Mouse (Mus musculus) hindbrain, embryonic 12.5 days (tissue): ENCODE measurements around the gene Syt8. TPM values are rescaled to one million over a fixed set of nuclear protein-coding genes. Genes with fewer than 3 reads are reported as not detected.
A peak's percentile ranks its signal among the peaks of the same experiment; 100 is the strongest.

Source experiments
- ATAC-seq: fragments of 200-750 bp; cut with Nextera tagmentation; 2 replicates; pipeline ENCODE4 v1.8.0; 2017; ENCODE audit warnings: moderate TSS enrichment; ENCODE audit not compliant: low FRiP score
- H3K27ac ChIP-seq: fragments of 300-500 bp; sonication (generic); 2 replicates; pipeline ENCODE4 v1.5.1; 2016; ENCODE audit warnings: mild to moderate bottlenecking
- H3K27me3 ChIP-seq: fragments of 300-500 bp; sonication (generic); 2 replicates; pipeline ENCODE4 v1.6.1; 2016; ENCODE audit warnings: mild to moderate bottlenecking
- H3K36me3 ChIP-seq: fragments of 300-500 bp; sonication (generic); 2 replicates; pipeline ENCODE4 v1.6.1; 2016; ENCODE audit warnings: mild to moderate bottlenecking
- H3K4me1 ChIP-seq: fragments of 300-500 bp; sonication (generic); 2 replicates; pipeline ENCODE4 v1.6.1; 2016
- H3K4me2 ChIP-seq: fragments of 300-500 bp; sonication (generic); replicated peaks from 2 replicates; pipeline ENCODE4 v1.6.1; 2016; ENCODE audit warnings: mild to moderate bottlenecking
- H3K4me3 ChIP-seq: fragments of 300-500 bp; sonication (generic); 2 replicates; pipeline ENCODE4 v1.5.1; 2016; ENCODE audit warnings: mild to moderate bottlenecking
- H3K9ac ChIP-seq: fragments of 300-500 bp; sonication (generic); 2 replicates; pipeline ENCODE4 v1.6.1; 2016; ENCODE audit warnings: mild to moderate bottlenecking, moderate library complexity
- H3K9me3 ChIP-seq: fragments of 300-500 bp; sonication (generic); replicated peaks from 2 replicates; pipeline ENCODE4 v1.6.1; 2016; ENCODE audit warnings: mild to moderate bottlenecking
- WGBS: fragments of 180-500 bp; shearing (Covaris S2); methylation state at CpG from one replicate; pipeline ENCODE4 v1.1.7; 2016; 5-methylcytosine and 5-hydroxymethylcytosine counted together
- polyA plus RNA-seq: library from polyadenylated mRNA; unstranded; fragments of >200 nt; fragmentation: Nextera tagmentation; extraction: Ambion mirVana; gene quantifications from 2 replicates; pipeline ENCODE4 v1.2.1, GENCODE M21; 2016

Gene Syt8
- polyA plus RNA-seq, 1 experiment from 2014 or later, result 0.30 TPM

DNA sequence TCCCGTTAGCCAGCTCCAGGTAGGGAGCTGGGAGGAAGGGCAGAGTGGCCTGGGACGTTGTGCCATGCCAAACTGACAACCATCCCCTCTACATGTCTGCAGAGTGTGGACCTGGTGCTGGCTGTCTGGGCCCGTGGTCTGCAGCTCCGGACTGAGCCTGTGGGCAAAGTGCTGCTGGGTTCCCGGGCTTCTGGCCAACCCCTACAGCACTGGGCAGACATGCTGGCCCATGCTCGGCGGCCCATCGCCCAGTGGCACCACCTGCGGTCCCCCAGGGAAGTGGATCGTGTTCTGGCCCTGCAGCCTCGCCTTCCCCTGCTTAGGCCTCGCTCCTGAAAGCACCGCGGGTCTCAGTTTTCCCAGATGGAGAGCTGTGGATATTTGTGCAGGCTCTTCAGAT lies 5.3 kb downstream of the Syt8 start:
- ATAC-seq, result no peak
- no peak overlapping the region for H3K9ac ChIP-seq
- H3K4me3 ChIP-seq, result no peak overlapping the region
- H3K27ac ChIP-seq, result no peak overlapping the region
- H3K36me3 ChIP-seq, result no peaks in the 10 kb centered on the region
- H3K4me2 ChIP-seq, result no peak overlapping the region
- WGBS, result 84% methylated on average over 14 of the region's 14 CpGs
- H3K4me1 ChIP-seq, result peaks cover 6% of the 10 kb centered on the region; the same call in 1 of the 2 replicates
- no peaks in the 10 kb centered on the region for H3K27me3 ChIP-seq
- no peaks in the 10 kb centered on the region for H3K9me3 ChIP-seq

DNA sequence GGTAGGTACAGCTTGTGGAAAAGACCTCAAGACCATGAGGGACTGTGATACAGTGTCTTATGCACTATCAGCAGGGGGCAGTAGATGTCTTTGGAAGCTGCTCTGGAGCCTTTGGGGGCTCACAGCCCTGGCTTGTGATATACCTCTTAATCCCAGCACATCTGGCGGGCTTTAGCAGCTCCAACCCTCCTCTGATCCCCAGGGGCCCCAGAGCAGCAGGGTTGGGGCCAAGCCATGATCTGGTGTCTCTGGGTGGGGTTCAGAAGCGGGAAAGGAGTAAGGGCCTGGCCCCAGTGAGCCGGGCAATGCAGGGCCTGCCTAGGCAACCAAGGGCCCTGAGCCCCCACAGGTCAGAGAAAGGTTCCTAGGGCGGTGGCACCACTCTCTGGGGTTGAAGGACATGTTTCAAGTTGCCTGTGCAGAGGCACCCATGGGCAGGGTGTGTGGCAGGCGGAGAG lies 6.0 kb downstream of the Syt8 start:
- no peak overlapping the region for H3K27ac ChIP-seq
- peaks cover 6% of the 10 kb centered on the region; the same call in 1 of the 2 replicates for H3K4me1 ChIP-seq
- H3K9ac ChIP-seq, result peak overlapping the region; percentile 10; the same call in 1 of the 2 replicates
- no peaks in the 10 kb centered on the region for H3K36me3 ChIP-seq
- 51% methylated on average over 5 of the region's 5 CpGs for WGBS
- no peak overlapping the region for H3K4me3 ChIP-seq
- no peak for ATAC-seq
- no peak overlapping the region for H3K4me2 ChIP-seq
- no peaks in the 10 kb centered on the region for H3K27me3 ChIP-seq
- no peaks in the 10 kb centered on the region for H3K9me3 ChIP-seq

DNA sequence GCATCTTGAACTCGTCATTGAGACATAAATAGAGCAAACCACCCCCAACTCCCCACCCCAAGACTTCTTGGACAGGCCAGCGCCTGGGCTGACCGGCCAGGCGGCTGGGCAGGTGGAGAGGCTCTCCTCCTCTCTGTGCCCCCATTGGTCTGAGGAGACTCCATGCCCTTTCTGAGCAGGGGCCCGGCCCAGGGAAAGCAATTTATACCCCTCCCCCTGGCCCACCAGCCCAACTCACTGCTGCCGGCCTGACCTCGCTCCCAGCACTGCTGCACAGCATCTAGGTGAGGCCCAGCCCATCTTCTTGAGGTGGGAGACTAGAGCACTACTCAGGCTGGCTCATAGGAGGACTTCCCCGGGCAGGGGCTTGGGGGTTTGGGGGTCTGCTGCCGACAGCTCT lies 6.9 kb downstream of the Syt8 start, which contains the start of gene Tnni2:
TSS of gene Tnni2 (plus strand) at position 224 of the 400 bp plus-strand sequence.
- no peaks in the 10 kb centered on the region for H3K9me3 ChIP-seq
- H3K9ac ChIP-seq, result peak within 1 kb of the TSS; percentile 10; the same call in 1 of the 2 replicates
- no peak within 1 kb of the TSS for H3K4me2 ChIP-seq
- ATAC-seq, result no peak
- 84% methylated on average over 9 of the region's 9 CpGs for WGBS
- H3K4me3 ChIP-seq, result no peak within 1 kb of the TSS
- peaks cover 6% of the 10 kb centered on the region; the same call in 1 of the 2 replicates for H3K4me1 ChIP-seq
- no peaks in the 10 kb centered on the region for H3K27me3 ChIP-seq
- no peaks in the 10 kb centered on the region for H3K36me3 ChIP-seq
- H3K27ac ChIP-seq, result no peak within 1 kb of the TSS

DNA sequence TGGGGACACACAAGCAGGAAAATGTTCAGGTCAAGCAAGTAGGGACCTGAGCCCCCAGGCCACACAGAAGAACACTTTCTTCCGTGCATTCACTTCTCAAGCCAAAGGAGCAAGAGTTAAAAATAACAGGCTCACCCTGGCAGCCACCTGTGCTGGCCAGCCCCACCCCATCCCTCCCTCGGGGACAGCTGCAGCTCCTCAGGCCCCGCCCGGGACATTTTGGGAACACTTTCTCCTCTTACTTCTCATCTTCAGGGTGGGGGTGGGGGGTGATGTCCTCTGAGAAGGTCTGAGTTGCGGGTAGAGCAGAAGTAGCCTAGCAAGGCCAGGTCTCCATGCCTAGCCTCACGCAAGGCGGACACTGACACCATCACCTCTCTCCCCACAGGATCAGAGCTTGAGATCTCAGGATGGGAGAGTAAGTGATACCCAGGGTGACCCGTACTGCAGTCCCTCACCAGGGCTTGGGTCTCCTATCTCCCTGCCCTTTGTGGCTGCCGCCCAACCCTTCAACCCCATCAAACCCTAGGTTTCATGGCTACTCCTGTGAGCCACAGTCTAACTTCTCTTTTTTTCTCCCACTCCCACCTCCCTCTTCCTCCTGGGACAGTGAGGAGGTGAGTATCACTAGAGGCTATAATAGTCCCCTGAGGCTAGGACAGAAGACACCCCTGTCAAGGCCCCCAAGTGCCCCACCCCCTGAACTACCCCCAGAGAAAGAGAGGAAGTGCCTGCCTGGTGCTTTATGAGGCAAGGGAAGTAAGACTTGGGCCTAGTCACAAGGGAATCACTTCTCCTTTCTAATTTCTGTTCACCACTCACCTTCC lies 7.6 kb downstream of the Syt8 start:
- no peaks in the 10 kb centered on the region for H3K9me3 ChIP-seq
- no peak overlapping the region for H3K4me2 ChIP-seq
- H3K9ac ChIP-seq, result no peak overlapping the region
- no peak for ATAC-seq
- H3K36me3 ChIP-seq, result no peaks in the 10 kb centered on the region
- H3K4me1 ChIP-seq, result peaks cover 6% of the 10 kb centered on the region; the same call in 1 of the 2 replicates
- H3K4me3 ChIP-seq, result no peak overlapping the region
- WGBS, result 87% methylated on average over 9 of the region's 9 CpGs
- no peaks in the 10 kb centered on the region for H3K27me3 ChIP-seq
- no peak overlapping the region for H3K27ac ChIP-seq

DNA sequence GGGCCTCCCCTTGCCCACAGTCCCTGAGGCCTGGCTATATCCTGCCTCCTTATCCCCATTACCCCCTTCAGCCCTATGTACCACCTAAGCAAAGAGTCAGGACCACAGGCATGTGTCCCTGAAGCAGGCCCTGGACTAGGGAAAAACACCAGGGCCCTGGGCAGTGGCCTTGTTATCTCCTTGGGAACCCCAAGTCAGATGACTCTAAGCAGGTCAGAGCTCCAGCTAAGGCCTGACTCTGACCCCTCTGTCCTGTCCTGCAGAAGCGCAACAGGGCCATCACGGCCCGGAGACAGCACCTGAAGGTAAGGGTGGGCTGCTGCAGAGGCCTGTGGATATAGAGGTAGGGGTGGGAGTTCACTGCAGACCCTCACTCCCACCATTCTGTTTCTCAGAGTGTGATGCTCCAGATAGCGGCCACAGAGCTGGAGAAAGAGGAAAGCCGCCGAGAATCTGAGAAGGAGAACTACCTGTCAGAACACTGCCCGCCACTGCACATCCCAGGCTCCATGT lies 8.3 kb downstream of the Syt8 start:
- Histone ChIP-seq H3K9me3 (no peaks in the 10 kb centered on the region), H3K4me3 (no peak overlapping the region), H3K36me3 (no peaks in the 10 kb centered on the region), H3K27ac (no peak overlapping the region), H3K9ac (no peak overlapping the region), H3K4me1 (peaks cover 6% of the 10 kb centered on the region; the same call in 1 of the 2 replicates), H3K27me3 (no peaks in the 10 kb centered on the region), H3K4me2 (no peak overlapping the region)
- ATAC-seq, result no peak
- WGBS, result 92% methylated on average over 7 of the region's 7 CpGs

DNA sequence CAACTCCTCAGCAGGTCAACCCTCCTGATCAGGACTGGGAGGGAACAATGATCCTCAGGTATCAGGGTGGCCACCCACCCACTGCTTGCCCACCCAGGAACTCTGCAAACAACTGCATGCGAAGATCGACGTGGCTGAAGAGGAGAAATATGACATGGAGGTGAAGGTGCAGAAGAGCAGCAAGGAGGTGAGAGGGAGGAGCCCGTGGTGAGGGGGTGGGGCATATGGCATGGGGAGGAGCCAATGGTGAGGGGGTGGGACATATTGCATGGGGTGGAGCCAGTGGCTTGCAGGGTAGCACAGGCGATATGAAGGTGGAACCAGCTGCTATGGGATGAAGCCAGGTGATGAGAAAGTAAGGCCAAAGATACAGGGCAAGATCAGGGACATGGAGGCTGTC lies 8.8 kb downstream of the Syt8 start:
- ATAC-seq, result no peak
- no peaks in the 10 kb centered on the region for H3K36me3 ChIP-seq
- H3K9me3 ChIP-seq, result no peaks in the 10 kb centered on the region
- H3K4me2 ChIP-seq, result no peak overlapping the region
- H3K4me3 ChIP-seq, result no peak overlapping the region
- WGBS, result 88% methylated on average over 5 of the region's 5 CpGs
- H3K27me3 ChIP-seq, result no peaks in the 10 kb centered on the region
- peaks cover 6% of the 10 kb centered on the region; the same call in 1 of the 2 replicates for H3K4me1 ChIP-seq
- H3K9ac ChIP-seq, result no peak overlapping the region
- no peak overlapping the region for H3K27ac ChIP-seq

DNA sequence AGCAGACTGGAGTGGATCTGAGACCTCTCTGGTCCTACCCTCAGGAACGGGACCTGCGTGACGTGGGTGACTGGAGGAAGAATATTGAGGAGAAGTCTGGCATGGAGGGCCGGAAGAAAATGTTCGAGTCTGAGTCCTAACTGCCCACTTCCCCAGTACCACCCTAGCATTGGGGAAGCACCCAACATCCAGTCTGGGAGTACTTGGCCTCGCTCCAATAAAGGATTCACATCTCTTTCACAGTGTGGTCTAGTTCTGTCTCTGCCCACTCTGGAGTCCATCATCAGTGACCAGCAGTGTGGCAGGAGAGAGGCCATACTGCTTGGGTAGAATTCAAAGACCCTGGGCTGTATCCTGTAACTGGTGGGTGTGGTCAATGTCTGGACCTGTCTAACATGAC lies 9.5 kb downstream of the Syt8 start:
- H3K27ac ChIP-seq, result no peak overlapping the region
- H3K36me3 ChIP-seq, result no peaks in the 10 kb centered on the region
- H3K4me1 ChIP-seq, result peaks cover 6% of the 10 kb centered on the region; the same call in 1 of the 2 replicates
- no peaks in the 10 kb centered on the region for H3K27me3 ChIP-seq
- ATAC-seq, result no peak
- no peak overlapping the region for H3K9ac ChIP-seq
- WGBS, result 94% methylated on average over 6 of the region's 6 CpGs
- H3K4me2 ChIP-seq, result no peak overlapping the region
- no peak overlapping the region for H3K4me3 ChIP-seq
- no peaks in the 10 kb centered on the region for H3K9me3 ChIP-seq

DNA sequence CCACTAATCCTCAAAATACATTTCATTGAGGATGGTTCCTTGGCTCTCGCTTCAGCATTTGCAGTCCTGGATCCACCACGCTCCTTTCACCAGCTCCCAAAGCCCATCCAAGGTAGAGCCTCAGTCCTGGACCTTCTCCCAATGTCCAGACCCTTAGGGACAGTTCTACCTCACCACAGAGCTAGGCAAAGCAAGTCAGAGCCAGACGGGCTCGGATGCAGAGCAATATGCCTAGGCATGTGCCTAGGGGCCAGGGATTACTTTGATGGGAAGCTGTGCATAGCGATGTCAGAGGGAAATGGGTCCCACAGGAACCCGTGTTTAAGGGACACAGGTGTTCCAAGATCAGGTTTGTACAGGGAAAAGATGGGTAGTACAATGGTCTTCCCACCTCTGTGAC lies 10.7 kb downstream of the Syt8 start:
- peaks cover 6% of the 10 kb centered on the region; the same call in 1 of the 2 replicates for H3K4me1 ChIP-seq
- no peaks in the 10 kb centered on the region for H3K36me3 ChIP-seq
- no peak overlapping the region for H3K9ac ChIP-seq
- H3K27ac ChIP-seq, result no peak overlapping the region
- ATAC-seq, result no peak
- H3K4me2 ChIP-seq, result no peak overlapping the region
- no peaks in the 10 kb centered on the region for H3K27me3 ChIP-seq
- H3K9me3 ChIP-seq, result no peaks in the 10 kb centered on the region
- no peak overlapping the region for H3K4me3 ChIP-seq
- 82% methylated on average over 6 of the region's 6 CpGs for WGBS

DNA sequence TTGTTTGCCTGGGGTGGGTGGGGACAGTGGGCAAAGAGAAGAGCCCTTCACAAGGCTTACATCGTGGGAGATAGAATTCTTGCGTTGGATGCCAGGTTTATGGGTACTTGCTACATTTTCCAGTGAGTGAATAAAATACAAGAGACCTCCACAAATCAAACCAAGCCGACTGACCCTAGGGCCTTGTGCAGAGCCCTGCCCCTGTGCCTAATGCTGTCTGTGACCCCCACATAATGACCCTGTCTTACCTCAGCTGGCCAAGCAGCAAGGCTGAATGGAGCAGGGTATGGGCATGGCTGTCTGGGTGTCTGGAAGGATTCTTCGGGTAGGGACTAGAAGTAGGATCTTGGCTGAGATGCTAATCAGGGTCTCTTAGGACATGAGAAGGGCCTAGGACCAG lies 11.6 kb downstream of the Syt8 start:
- no peaks in the 10 kb centered on the region for H3K27me3 ChIP-seq
- H3K4me2 ChIP-seq, result no peak overlapping the region
- no peak overlapping the region for H3K9ac ChIP-seq
- H3K27ac ChIP-seq, result no peak overlapping the region
- no peaks in the 10 kb centered on the region for H3K4me1 ChIP-seq
- no peaks in the 10 kb centered on the region for H3K9me3 ChIP-seq
- H3K36me3 ChIP-seq, result no peaks in the 10 kb centered on the region
- ATAC-seq, result no peak
- H3K4me3 ChIP-seq, result no peak overlapping the region
- WGBS, result 88% methylated on average over 4 of the region's 4 CpGs

DNA sequence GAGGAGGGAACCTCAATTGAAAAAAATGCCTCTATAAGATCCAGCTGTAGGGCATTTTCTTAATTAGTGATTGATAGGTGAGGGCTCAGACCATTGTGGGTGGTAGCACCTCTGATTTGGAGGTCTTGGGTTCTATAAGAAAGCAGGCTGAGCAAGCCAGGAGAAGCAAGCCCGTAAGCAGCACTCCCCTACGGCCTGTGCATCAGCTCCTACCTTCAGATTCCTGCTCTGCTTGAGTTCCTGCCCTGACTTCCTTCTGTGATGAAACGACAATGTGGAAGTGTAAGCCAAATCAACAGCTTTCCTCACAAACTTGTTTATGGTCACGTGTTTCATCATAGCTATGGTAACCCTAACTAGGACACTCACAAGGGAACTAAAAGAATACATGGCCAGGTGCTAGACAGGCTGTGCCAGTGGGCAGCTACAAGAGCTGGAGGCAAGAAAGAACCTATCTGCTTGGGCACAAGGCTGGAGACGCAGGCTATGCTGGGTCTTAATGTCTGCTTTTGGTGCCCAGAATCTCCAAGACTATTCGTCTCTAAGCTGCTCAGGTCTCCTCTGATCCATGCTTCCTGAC lies 14.5 kb downstream of the Syt8 start:
- Histone ChIP-seq H3K9ac (no peak overlapping the region), H3K27me3 (no peaks in the 10 kb centered on the region), H3K4me2 (no peak overlapping the region), H3K4me1 (no peaks in the 10 kb centered on the region), H3K9me3 (no peaks in the 10 kb centered on the region), H3K36me3 (no peaks in the 10 kb centered on the region), H3K4me3 (no peak overlapping the region), H3K27ac (no peak overlapping the region)
- WGBS, result 76% methylated on average over 6 of the region's 6 CpGs
- no peak for ATAC-seq

DNA sequence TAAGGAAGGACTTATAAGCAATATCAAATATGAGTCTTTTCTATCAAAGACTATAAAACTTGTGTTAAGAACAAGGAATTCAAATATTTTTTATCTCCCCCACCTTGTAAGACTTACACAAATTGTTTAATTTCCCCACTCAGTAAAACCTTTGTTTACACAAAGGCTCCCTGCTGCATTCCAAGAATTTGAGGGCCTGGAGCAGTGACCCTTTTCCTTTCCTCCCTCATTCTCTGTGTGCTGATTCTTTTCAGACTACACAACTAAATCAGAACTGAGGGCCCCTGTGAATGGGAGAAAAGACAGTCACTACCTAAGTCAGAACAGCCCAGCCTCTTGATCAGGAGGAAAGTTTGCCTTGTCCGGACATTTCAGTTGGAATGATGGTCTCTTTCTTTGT lies 20.1 kb downstream of the Syt8 start:
- WGBS, result 13% methylated on average over 1 of the region's 1 CpGs
- no peak overlapping the region for H3K4me2 ChIP-seq
- peak overlapping the region; percentile 55; the same call in 1 of the 2 replicates for H3K27ac ChIP-seq
- peaks cover 25% of the 10 kb centered on the region for H3K4me1 ChIP-seq
- H3K9me3 ChIP-seq, result no peaks in the 10 kb centered on the region
- no peak for ATAC-seq
- H3K27me3 ChIP-seq, result no peaks in the 10 kb centered on the region
- no peak overlapping the region for H3K9ac ChIP-seq
- H3K36me3 ChIP-seq, result no peaks in the 10 kb centered on the region
- no peak overlapping the region for H3K4me3 ChIP-seq

DNA sequence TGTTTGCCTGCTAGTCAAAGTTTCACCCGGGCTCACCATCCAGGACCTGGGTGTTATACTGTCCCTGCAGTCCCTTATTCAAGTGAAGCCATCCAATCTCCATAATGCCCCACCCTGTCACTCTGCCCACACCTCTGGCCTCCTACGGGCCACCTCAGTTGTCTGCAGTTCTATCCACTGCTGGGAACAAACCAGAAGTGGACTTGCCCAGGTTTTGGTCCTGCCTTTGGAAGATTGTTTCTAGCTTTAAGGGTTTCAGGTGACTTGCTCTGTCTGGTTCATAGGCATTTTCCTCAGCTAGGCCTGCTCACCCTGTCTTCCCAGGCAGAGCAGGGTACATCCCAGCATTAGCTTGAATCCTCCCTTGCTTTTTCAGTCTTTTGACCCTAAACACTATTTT lies 20.6 kb downstream of the Syt8 start:
- Histone ChIP-seq H3K4me1 (peaks cover 25% of the 10 kb centered on the region), H3K27ac (peak overlapping the region; percentile 55; the same call in 1 of the 2 replicates), H3K27me3 (no peaks in the 10 kb centered on the region), H3K36me3 (no peaks in the 10 kb centered on the region), H3K9me3 (no peaks in the 10 kb centered on the region), H3K4me2 (no peak overlapping the region), H3K9ac (no peak overlapping the region), H3K4me3 (no peak overlapping the region)
- ATAC-seq, result no peak
- WGBS, result 52% methylated on average over 2 of the region's 2 CpGs
